Mouse (Mus musculus): ENCODE data around the gene Tas2r108. TPM values are rescaled to one million over a fixed set of nuclear protein-coding genes. Genes with fewer than 3 reads are reported as not detected.

The Tas2r108 gene
- not detected for total RNA-seq (2021)

DNA sequence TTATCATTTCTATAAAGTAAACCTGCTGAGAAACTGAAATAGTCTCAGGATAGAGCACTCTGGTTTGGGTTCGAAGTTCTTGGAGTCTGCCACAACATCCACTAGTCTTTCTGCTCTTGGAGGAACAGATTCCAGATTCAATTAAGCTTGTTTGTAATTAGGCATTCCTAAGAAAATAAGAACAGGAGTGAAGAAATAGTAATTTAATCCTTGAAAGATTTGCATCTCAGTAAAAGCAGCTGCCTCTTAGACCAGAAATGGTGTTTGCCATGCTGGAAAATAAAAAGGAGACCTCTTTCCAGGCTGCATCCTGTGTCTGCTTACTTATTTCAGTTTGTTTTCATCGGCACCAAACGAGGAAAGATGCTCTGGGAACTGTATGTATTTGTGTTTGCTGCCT, at the start of gene Tas2r108:
Tas2r108 (plus strand) TSS at position 301 of the 400 bp plus-strand sequence.
- no peak for DNase-seq (ENCODE audit: low spot score in 2 of 2)
- intact Hi-C loops (cut with DNase I): no loop called here

DNA sequence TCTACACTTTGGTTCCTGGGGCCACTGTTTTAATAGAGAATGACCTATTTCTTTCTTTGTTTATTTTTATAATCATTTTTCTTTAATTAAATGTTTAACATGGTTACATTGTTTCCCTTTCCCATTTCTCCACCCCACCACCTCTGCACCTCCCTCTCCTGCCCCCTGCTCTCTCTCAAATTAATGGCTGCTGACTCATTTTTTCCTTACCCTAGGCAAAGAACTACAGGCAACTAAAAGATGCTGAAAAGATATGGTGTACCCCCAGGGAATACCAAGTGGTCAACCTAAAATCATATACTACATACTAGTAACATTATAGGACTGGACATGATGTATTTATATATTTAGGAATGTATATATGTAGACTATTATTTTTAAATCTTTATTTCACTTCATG, 44.7 kb upstream of the Tas2r108 start:
- intact Hi-C loops (cut with DNase I): no loop called here
- no peak for DNase-seq (ENCODE audit: low spot score in 2 of 2)

DNA sequence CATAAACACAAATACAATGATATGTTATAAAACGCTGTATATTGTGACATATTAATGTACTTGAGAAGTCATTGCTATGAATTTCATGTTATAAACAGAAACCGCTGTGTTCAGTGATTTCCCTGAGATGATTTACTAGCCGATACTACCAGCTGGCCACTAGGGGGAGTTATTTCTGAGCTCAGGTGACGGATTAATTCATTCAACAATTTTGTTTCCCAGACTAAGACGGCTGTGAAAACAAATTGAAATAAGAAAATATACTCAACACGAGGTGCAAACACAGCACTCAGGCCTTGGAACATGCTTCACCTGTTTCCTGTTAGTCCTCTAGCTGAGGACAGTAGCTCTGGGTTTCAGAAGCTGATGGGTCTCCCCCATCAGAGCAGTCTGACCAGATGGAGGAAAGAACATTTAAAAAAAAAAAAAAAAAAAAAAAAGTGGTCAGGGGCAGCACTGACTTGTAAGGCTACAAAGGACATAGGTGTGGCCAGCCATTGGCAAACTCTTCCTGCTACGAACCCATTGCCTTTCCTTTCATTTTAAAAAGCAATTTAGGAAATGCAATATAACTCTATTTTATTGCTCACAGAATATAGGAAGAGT, 38.8 kb upstream of the Tas2r108 start:
- DNase-seq (ENCODE audit: low spot score in 2 of 2): no peak
- intact Hi-C loops (cut with DNase I): no loop called here

DNA sequence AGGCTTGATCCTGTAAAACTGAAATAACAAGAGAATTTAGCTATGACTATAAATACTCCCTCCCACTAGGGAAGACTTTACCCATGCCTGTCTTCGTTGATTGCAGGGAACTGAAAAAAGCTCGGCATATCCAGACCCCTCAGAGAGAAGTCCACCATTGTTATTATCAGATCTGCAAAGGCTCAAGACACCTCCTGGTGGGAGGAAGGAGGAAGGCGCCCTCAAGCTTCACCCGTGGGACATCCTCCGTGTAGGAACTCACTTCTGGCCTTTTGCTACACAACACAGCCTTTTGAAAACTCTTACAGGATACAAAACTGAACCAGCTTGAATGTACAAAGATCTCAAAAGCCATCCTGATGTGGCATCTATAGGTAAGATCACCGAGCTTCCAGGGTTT, 27.6 kb upstream of the Tas2r108 start:
- DNase-seq (ENCODE audit: low spot score in 2 of 2): no peak
- intact Hi-C loops (cut with DNase I): no loop called here

DNA sequence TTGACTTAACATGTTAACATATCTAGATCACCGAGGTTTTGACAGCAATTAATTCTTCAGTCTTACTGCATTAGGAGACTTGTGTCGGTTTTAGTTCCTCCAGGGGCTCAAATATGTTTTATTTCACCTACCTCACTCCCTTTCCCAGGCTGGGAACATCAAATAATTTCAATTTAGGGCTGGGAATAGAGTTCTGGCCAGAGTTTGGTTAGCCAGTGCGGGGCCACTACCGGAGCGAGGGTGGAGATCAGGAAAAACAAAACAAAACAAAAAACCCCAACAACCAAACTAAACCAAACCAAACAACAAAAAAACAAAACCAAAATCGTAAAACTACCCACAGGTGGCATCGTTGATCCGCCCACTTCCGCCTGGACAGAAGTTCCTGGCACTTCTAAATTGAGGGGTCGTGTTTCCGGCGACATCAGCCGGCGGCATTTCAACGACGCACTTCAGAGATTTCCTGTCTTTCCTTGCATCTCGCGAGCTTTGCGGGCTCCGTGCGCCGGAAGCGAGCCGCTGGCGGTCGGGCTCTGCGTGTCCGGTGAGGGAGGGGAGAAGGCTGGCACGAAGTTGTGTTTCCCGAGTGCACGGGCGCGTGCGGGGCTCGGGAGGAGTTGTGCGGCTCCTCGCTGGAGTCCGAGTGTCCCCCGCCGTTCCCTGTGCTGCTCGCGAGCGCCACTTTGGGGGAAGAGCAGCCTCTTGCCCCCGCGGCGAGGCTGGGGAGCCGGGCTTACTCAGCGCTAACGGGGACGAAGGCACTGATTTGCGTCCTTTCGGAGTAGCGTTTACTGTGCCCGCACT, 22.2 kb upstream of the Tas2r108 start, which contains the start of gene Ssbp1:
Ssbp1 (plus strand) TSS at position 437 of the 804 bp plus-strand sequence.
- intact Hi-C loops (cut with DNase I): loop anchor here (2.0 kb wide), 1 partner anchor 34 kb away; the partner anchor contains the start of gene E330009J07Rik
- peak; percentile 90 for DNase-seq (ENCODE audit: low spot score in 2 of 2)

DNA sequence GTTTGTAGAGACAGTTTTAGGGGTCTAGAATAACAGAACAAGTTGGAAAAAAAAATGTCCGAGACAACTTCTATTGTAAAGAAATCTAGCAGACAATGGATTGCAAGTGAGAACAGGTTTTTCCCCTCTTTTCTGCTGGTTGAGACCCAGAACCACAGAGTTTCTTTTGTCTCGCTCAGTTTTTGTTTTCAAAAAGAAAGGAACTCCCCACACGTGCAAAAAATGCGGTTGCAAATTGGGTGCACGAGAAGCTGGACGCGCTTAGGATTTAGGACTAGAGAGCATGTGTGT, 21.7 kb upstream of the Tas2r108 start:
- intact Hi-C loops (cut with DNase I): loop anchor here (2.0 kb wide), 1 partner anchor 35 kb away; the partner anchor contains the start of gene E330009J07Rik
- DNase-seq (ENCODE audit: low spot score in 2 of 2): no peak

DNA sequence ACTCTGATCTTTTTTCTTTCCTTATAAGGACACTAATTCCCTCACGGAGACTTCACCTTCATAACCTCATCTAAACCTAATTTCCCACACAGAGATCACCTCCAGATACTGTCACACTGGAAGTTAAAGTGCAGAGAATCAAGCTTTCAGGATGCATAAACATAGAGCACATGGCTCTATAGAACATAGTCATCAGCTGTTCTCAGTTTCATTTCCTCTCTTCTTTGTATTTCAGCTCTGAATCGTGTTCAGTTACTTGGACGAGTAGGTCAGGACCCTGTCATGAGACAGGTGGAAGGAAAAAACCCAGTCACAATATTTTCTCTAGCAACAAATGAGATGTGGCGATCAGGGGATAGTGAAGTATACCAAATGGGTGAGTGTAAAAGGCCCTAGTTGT, 17.2 kb upstream of the Tas2r108 start:
- intact Hi-C loops (cut with DNase I): no loop called here
- no peak for DNase-seq (ENCODE audit: low spot score in 2 of 2)

DNA sequence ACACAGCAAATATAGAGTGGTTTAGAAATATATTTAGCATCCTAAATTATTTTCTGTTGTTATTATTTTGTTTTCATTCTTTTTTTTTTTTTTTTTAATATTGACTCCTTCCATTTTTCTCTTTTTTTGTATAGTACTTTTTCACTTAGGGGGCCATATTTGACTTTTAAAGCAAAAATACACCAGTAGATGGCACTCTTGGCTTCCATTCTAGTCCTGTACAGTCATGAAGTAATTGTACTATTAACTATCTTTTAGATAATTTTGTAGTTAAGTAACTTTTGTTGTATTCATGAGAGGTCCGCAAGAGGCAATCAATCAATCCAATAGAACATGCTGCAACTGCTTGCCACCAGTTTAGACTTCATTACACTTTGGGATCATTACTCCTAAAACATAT, 13.6 kb upstream of the Tas2r108 start:
- DNase-seq (ENCODE audit: low spot score in 2 of 2): no peak

DNA sequence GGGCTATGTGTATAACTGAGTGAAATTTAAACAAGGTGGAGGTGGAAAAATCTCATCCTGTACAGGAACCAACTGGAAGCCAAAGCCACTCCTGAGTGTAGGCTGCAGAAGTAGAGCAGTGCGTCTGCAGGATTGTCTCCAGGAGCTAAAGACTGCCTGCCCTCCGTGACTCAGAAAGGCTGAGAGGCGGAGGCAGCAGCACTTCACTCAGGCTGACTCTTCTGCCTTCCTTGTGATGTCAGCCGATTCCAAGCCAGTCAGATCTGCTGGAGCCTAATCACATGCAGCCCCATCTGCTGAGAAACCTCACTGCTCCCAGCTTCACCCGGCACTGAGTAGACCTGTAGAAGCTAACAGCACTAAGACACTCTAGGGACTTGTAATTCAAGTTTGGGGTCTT, 11.0 kb upstream of the Tas2r108 start:
- no peak for DNase-seq (ENCODE audit: low spot score in 2 of 2)

More for the DNA sequence above, 13.6 kb upstream of the Tas2r108 start:
- intact Hi-C loops (cut with DNase I): loop anchor here (1.0 to 10.0 kb wide), 2 partner anchors 208 to 355 kb away; no protein-coding TSS in a partner anchor

DNA sequence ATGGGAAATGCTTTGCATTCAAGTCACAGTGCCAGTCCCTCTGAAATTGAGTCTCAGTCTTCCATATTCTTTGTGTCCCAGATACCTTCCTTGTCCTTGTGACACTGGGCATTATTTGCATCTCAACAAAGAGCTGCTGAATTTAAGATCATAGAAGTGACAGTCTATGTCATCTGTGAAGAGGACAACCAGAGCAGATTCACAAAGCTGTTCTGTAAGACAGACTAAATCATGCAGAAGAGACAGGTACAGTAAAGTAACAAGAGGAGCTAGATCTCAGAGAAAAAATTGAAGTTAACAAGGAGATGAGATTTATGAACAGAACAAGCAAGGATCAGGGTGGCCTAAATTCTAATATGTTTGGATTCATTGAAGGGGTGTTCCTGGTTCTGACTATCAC, 2.4 kb upstream of the Tas2r108 start, which contains the start of gene Tas2r137:
Tas2r137 (plus strand) TSS at position 301 of the 400 bp plus-strand sequence.
- no peak for DNase-seq (ENCODE audit: low spot score in 2 of 2)

More for the DNA sequence above, 11.0 kb upstream of the Tas2r108 start:
- intact Hi-C loops (cut with DNase I): loop anchor here (2.0 to 10.0 kb wide), 2 partner anchors 136 to 352 kb away; no protein-coding TSS in a partner anchor

DNA sequence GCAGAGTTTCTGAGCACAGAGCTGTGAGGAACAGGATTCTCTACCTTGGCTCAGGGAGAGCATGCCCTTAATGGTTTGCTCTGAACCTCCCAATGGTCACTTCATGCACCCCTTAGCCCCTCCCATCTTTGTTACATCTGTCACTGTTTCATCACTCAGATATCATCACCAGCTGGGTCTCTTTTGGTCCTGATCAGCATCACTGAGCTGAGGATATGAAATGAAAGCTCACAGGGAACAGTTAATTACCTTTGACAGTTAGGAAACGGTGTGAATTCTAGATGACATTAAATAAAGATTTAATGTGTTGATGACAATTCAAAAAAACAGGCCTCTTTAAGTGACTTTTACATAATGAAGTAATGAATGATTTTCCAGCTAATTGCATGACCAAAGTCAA, 26.1 kb downstream of the Tas2r108 start, which contains the start of gene Prss37:
Prss37 (minus strand) TSS at position 101 of the 400 bp plus-strand sequence.
- intact Hi-C loops (cut with DNase I): no loop called here

More for the DNA sequence above, 2.4 kb upstream of the Tas2r108 start, which contains the start of gene Tas2r137:
- intact Hi-C loops (cut with DNase I): no loop called here

More for the DNA sequence above, 26.1 kb downstream of the Tas2r108 start, which contains the start of gene Prss37:
- DNase-seq (ENCODE audit: low spot score in 2 of 2): no peak

Other genes with a start within 250 kb of the Tas2r108 start
- 10 to 100 TPM; 41.4 to 44.8 TPM for gene Agk, start 168.4 kb upstream of the Tas2r108 start, total RNA-seq (2021)
- 10 to 100 TPM; 53.2 to 58.2 TPM for gene E330009J07Rik, start 57.4 kb upstream of the Tas2r108 start, total RNA-seq (2021)
- under 1 TPM in 1 of 2 experiments, not detected in 1; 0.18 TPM for gene Wee2, start 54.4 kb upstream of the Tas2r108 start, total RNA-seq (2021)
- gene Ssbp1, start 22.2 kb upstream of the Tas2r108 start, total RNA-seq (2021): 10 to 100 TPM; 25.9 to 36.0 TPM
- under 1 TPM; 0.39 TPM for gene Tas2r137, start 2.3 kb upstream of the Tas2r108 start, total RNA-seq (2021)
- not detected for gene Prss37, start 26.0 kb downstream of the Tas2r108 start, total RNA-seq (2021)
- gene Olfr461, start 61.5 kb downstream of the Tas2r108 start, total RNA-seq (2021): not detected
- not detected for gene Olfr460, start 76.0 kb downstream of the Tas2r108 start, total RNA-seq (2021)
- gene Clec5a, start 92.3 kb downstream of the Tas2r108 start, total RNA-seq (2021): under 1 TPM; 0.47 to 0.84 TPM
- not detected for gene Tas2r138, start 119.8 kb downstream of the Tas2r108 start, total RNA-seq (2021)
- not detected for gene Mgam, start 135.3 kb downstream of the Tas2r108 start, total RNA-seq (2021)